In the genomic region with DNA sequence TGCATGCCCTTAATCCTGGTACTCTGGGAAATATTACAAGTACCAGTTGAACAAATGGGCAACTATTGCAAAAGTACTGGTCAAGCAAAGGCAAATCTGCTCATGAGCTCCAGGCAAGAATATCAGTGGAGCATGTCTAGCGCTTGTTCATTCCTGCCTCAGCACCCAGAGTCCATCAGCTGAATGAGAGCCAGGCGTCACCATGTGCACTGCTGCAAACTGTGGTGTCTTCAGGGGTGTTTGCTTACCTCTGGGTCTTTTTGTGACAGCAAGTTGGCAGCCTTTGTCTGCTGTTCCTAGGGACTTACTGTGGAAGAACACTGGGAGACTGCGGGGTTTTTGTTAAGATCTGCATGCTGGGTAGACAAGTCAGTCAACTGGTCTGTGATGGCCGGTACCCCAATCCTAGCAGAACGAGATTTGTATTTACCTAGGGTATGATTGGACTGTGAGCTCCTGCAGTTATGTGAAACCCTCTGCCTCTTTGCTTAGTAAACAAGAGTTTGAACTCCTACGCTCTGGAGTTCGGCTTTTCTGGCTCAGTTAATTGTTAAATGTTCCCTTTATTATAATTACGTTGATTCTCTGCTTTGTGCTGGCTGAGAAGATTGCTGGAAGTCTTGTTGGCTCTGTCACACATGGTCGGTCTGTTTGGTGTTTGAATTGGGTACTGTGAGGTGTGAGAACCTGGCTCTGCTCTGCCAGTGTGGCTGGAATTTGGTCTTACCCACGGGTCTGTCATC, we compare ENCODE assay signal across 14 mouse cellular contexts.
DNase-seq lines count a peak whose midpoint lies in the region; ATAC-seq lines count a peak whose summit lies in the region.
"Had no signal": no experiment of that assay in that cellular context is flagged by ENCODE, and none has a peak within 500 bp of the region (broad histone marks: within the 10 kb centered on the region; RNA-seq: fewer than 3 reads in every experiment).

No protein-coding gene starts in this region.

- peaks cover 48% of the 10 kb centered on the region for H3K4me1 ChIP-seq in hindbrain, embryonic 13.5 days (replicated peaks)
- H3K4me1 ChIP-seq in hindbrain, embryonic 14.5 days (replicated peaks; ENCODE audit: control insufficient read depth, insufficient read depth, low read length), result peaks cover 21% of the 10 kb centered on the region
- H3K4me1 ChIP-seq in neural tube, embryonic 15.5 days, result peaks cover 23% of the 10 kb centered on the region
- H3K4me1 ChIP-seq: embryonic facial prominence, embryonic 12.5 days had no signal

- ATAC-seq in hindbrain, embryonic 13.5 days (ENCODE audit: low FRiP score), result no peak
- ATAC-seq in hindbrain, embryonic 14.5 days (ENCODE audit: low FRiP score), result no peak
- no peak for ATAC-seq in neural tube, embryonic 15.5 days (ENCODE audit: low FRiP score)
- ATAC-seq: forebrain, postnatal 0 days had no signal

- no peaks in the 10 kb centered on the region for H3K9me3 ChIP-seq in hindbrain, embryonic 13.5 days
- no peaks in the 10 kb centered on the region for H3K9me3 ChIP-seq in hindbrain, embryonic 14.5 days (ENCODE audit: control insufficient read depth, low read length)
- H3K9me3 ChIP-seq in neural tube, embryonic 15.5 days (replicated peaks), result no peaks in the 10 kb centered on the region
- H3K9me3 ChIP-seq: embryonic facial prominence, embryonic 12.5 days had no signal

- H3K27ac ChIP-seq in hindbrain, embryonic 13.5 days, result peak overlapping the region; percentile 35; the same call in 1 of the 2 replicates
- no peak overlapping the region for H3K27ac ChIP-seq in hindbrain, embryonic 14.5 days
- peak overlapping the region; percentile 38; the same call in 1 of the 2 replicates for H3K27ac ChIP-seq in neural tube, embryonic 15.5 days (replicated peaks)
- H3K27ac ChIP-seq: embryonic facial prominence, embryonic 12.5 days had no signal

- 65% methylated on average over 10 of the region's 10 CpGs for WGBS in hindbrain, embryonic 13.5 days
- 57% methylated on average over 10 of the region's 10 CpGs for WGBS in hindbrain, embryonic 14.5 days
- WGBS in neural tube, embryonic 15.5 days, result 71% methylated on average over 10 of the region's 10 CpGs

- no peak for DNase-seq in hindbrain, embryonic 14.5 days (ENCODE audit: low spot score)
- DNase-seq in neural tube, embryonic 10.5 days (ENCODE audit: extremely low spot score, low spot score), result no peak
- DNase-seq in kidney, postnatal 25 days, result peak; percentile 56 to 70
- DNase-seq in yolk sac, embryonic 10.5 days (ENCODE audit: low spot score), result peak; percentile 48
- no peak for DNase-seq in frontal cortex, adult 2 months (ENCODE audit: extremely low spot score in 1 of 2, low spot score in 1 of 2)
- no peak for DNase-seq in right cerebral cortex, postnatal 25 days
- DNase-seq: adrenal gland, postnatal 14 days; cerebellum, adult 18-20 months; forebrain, postnatal 0 days; right cerebral cortex, postnatal 4 days; thymus, postnatal 14 days had no signal

- no peak overlapping the region for H3K4me3 ChIP-seq in hindbrain, embryonic 13.5 days
- no peak overlapping the region for H3K4me3 ChIP-seq in hindbrain, embryonic 14.5 days (replicated peaks; ENCODE audit: low read length)
- H3K4me3 ChIP-seq in neural tube, embryonic 15.5 days (replicated peaks), result no peak overlapping the region
- H3K4me3 ChIP-seq: embryonic facial prominence, embryonic 12.5 days had no signal

- no peak overlapping the region for H3K4me2 ChIP-seq in hindbrain, embryonic 13.5 days
- no peak overlapping the region for H3K4me2 ChIP-seq in hindbrain, embryonic 14.5 days (replicated peaks)
- no peak overlapping the region for H3K4me2 ChIP-seq in neural tube, embryonic 15.5 days
- H3K4me2 ChIP-seq: embryonic facial prominence, embryonic 12.5 days had no signal

- peaks cover under 1% of the 10 kb centered on the region; the same call in 1 of the 2 replicates for H3K36me3 ChIP-seq in hindbrain, embryonic 13.5 days
- H3K36me3 ChIP-seq in hindbrain, embryonic 14.5 days (replicated peaks; ENCODE audit: control insufficient read depth, insufficient read depth), result 0 out of 2 replicates have a peak, but pooled peaks cover 8% of the 10 kb centered on the region
- no peaks in the 10 kb centered on the region for H3K36me3 ChIP-seq in neural tube, embryonic 15.5 days

- H3K27me3 ChIP-seq in hindbrain, embryonic 13.5 days, result no peaks in the 10 kb centered on the region
- H3K27me3 ChIP-seq in hindbrain, embryonic 14.5 days (ENCODE audit: control insufficient read depth, insufficient read depth, low read length), result no peaks in the 10 kb centered on the region
- H3K27me3 ChIP-seq in neural tube, embryonic 15.5 days (replicated peaks), result no peaks in the 10 kb centered on the region
- H3K27me3 ChIP-seq: embryonic facial prominence, embryonic 12.5 days had no signal

- H3K9ac ChIP-seq in hindbrain, embryonic 13.5 days, result no peak overlapping the region
- H3K9ac ChIP-seq in hindbrain, embryonic 14.5 days, result no peak overlapping the region
- no peak overlapping the region for H3K9ac ChIP-seq in neural tube, embryonic 15.5 days (replicated peaks)
- H3K9ac ChIP-seq: embryonic facial prominence, embryonic 12.5 days; forebrain, postnatal 0 days had no signal

Comparison
In these comparisons a context has a peak if more than half of its experiments do, and no peak if none do; other contexts are left out.
1. DNase-seq: peak in kidney, postnatal 25 days (2 of 2) and yolk sac, embryonic 10.5 days (single experiment); none in hindbrain, embryonic 14.5 days (single experiment), neural tube, embryonic 10.5 days (single experiment), frontal cortex, adult 2 months (0 of 2) and right cerebral cortex, postnatal 25 days (single experiment).